In genomic region chr12:71001456-71001855, GRCm38 (mm10) we compare ENCODE assay signal across 18 mouse cellular contexts. TPM values are rescaled to one million over a fixed set of nuclear protein-coding genes. Genes with fewer than 3 reads are reported as not detected.
DNase-seq lines count a peak whose midpoint lies in the region; ATAC-seq and TF ChIP-seq lines count a peak whose summit lies in the region.
"Had no signal": no experiment of that assay in that cellular context is flagged by ENCODE, and none has a peak within 500 bp of the region (broad histone marks: within the 10 kb centered on the region; RNA-seq: fewer than 3 reads in every experiment).

No protein-coding gene starts in this region.

- no peaks in the 10 kb centered on the region for H3K27me3 ChIP-seq in embryonic facial prominence, embryonic 13.5 days
- no peaks in the 10 kb centered on the region for H3K27me3 ChIP-seq in embryonic facial prominence, embryonic 10.5 days (replicated peaks; ENCODE audit: low read depth, poor library complexity, severe bottlenecking)
- no peaks in the 10 kb centered on the region for H3K27me3 ChIP-seq in kidney, adult 2 months (replicated peaks; ENCODE audit: control insufficient read depth, insufficient read depth, low read length)
- H3K27me3 ChIP-seq: heart, embryonic 13.5 days; limb, embryonic 13.5 days; lung, embryonic 15.5 days; neural tube, embryonic 15.5 days had no signal

- H3K4me1 ChIP-seq in embryonic facial prominence, embryonic 13.5 days = 0 out of 2 replicates have a peak, but pooled peaks cover 6% of the 10 kb centered on the region
- no peaks in the 10 kb centered on the region for H3K4me1 ChIP-seq in embryonic facial prominence, embryonic 10.5 days
- H3K4me1 ChIP-seq in kidney, adult 2 months (ENCODE audit: control insufficient read depth, insufficient read depth, low read length) = peaks cover 28% of the 10 kb centered on the region
- H3K4me1 ChIP-seq: hindbrain, embryonic 10.5 days had no signal

- TF ChIP-seq CTCF in kidney, adult 2 months (conservative IDR thresholded peaks at IDR 0.05; ENCODE audit: insufficient read depth, insufficient read length, low read depth, low read length) = no peak

- no peak overlapping the region for H3K4me2 ChIP-seq in embryonic facial prominence, embryonic 13.5 days
- H3K4me2 ChIP-seq: heart, embryonic 13.5 days; limb, embryonic 13.5 days; lung, embryonic 15.5 days; neural tube, embryonic 15.5 days had no signal

- peak overlapping the region; percentile 5; the same call in 1 of the 2 replicates for H3K27ac ChIP-seq in embryonic facial prominence, embryonic 13.5 days
- H3K27ac ChIP-seq in embryonic facial prominence, embryonic 10.5 days (replicated peaks) = no peak overlapping the region
- H3K27ac ChIP-seq in kidney, adult 2 months (ENCODE audit: insufficient read depth, low read depth, low read length) = peak overlapping the region; percentile 75
- peak overlapping the region; percentile 86; the same call in 1 of the 2 replicates for H3K27ac ChIP-seq in macrophage
- H3K27ac ChIP-seq: heart, embryonic 13.5 days; hindbrain, embryonic 10.5 days; limb, embryonic 13.5 days; lung, embryonic 15.5 days; neural tube, embryonic 15.5 days had no signal

- no peak overlapping the region for H3K4me3 ChIP-seq in embryonic facial prominence, embryonic 13.5 days
- H3K4me3 ChIP-seq in embryonic facial prominence, embryonic 10.5 days = no peak overlapping the region
- no peak overlapping the region for H3K4me3 ChIP-seq in kidney, adult 2 months (ENCODE audit: insufficient read depth, low read depth, low read length)
- no peak overlapping the region for H3K4me3 ChIP-seq in macrophage (ENCODE audit: inconsistent target)
- H3K4me3 ChIP-seq: heart, embryonic 13.5 days; hindbrain, embryonic 10.5 days; limb, embryonic 13.5 days; lung, embryonic 15.5 days; neural tube, embryonic 15.5 days had no signal

- peaks cover 44% of the 10 kb centered on the region for H3K36me3 ChIP-seq in embryonic facial prominence, embryonic 13.5 days
- peaks cover 79% of the 10 kb centered on the region for H3K36me3 ChIP-seq in embryonic facial prominence, embryonic 10.5 days (replicated peaks)
- H3K36me3 ChIP-seq in kidney, adult 2 months (ENCODE audit: control insufficient read depth, insufficient read depth, low read length) = peaks cover 12% of the 10 kb centered on the region
- H3K36me3 ChIP-seq in macrophage (ENCODE audit: inconsistent target) = peaks cover 26% of the 10 kb centered on the region

- DNase-seq in embryonic facial prominence, embryonic 10.5 days (ENCODE audit: low spot score) = no peak
- peak; percentile 85 for DNase-seq in kidney, adult 2 months
- DNase-seq in kidney, postnatal 10 days = no peak
- peak; percentile 40 to 79 for DNase-seq in kidney, adult 8-10 months
- DNase-seq in frontal cortex, adult 2 months (ENCODE audit: extremely low spot score in 1 of 2, low spot score in 1 of 2) = no peak
- DNase-seq in cerebellum, adult 11-12 months = no peak
- DNase-seq: adrenal gland, postnatal 14 days; cerebellum, postnatal 14 days; gastrocnemius, postnatal 36 days; right cerebral cortex, postnatal 4 days; thymus, adult 18-20 months had no signal

- 75% methylated on average over 6 of the region's 6 CpGs for WGBS in embryonic facial prominence, embryonic 13.5 days
- 81% methylated on average over 6 of the region's 6 CpGs for WGBS in embryonic facial prominence, embryonic 10.5 days
- 43% methylated on average over 6 of the region's 6 CpGs for WGBS in kidney, adult 2 months
- 82% methylated on average over 6 of the region's 6 CpGs for WGBS in macrophage (ENCODE audit: missing documents)

- ATAC-seq in embryonic facial prominence, embryonic 13.5 days (ENCODE audit: insufficient number of reproducible peaks, insufficient read depth, low FRiP score, low TSS enrichment, low read depth) = no peak

- no peak overlapping the region for H3K9ac ChIP-seq in embryonic facial prominence, embryonic 13.5 days
- H3K9ac ChIP-seq: heart, embryonic 13.5 days; limb, embryonic 13.5 days; lung, embryonic 15.5 days; neural tube, embryonic 15.5 days had no signal

- no peak for TF ChIP-seq POLR2A in kidney, adult 2 months (IDR thresholded peaks at IDR 0.05; ENCODE audit: low read depth, low read length)

- peaks cover 27% of the 10 kb centered on the region for H3K79me2 ChIP-seq in macrophage (ENCODE audit: inconsistent target)

- no peaks in the 10 kb centered on the region for H3K9me3 ChIP-seq in embryonic facial prominence, embryonic 13.5 days
- no peaks in the 10 kb centered on the region for H3K9me3 ChIP-seq in embryonic facial prominence, embryonic 10.5 days
- H3K9me3 ChIP-seq: heart, embryonic 13.5 days; hindbrain, embryonic 10.5 days; limb, embryonic 13.5 days; lung, embryonic 15.5 days; neural tube, embryonic 15.5 days had no signal

RNA-seq across cellular contexts. Expression of gene Arid4a, which starts 14.3 kb away (rescaled TPM):
- 41.8 and 44.3 TPM in 2 replicates for polyA plus RNA-seq in embryonic facial prominence, embryonic 13.5 days (2015; fragmentation: Nextera tagmentation; extraction: Ambion mirVana)
- polyA plus RNA-seq in embryonic facial prominence, embryonic 10.5 days (2016; fragmentation: Nextera tagmentation; extraction: Ambion mirVana) = 26.6 and 26.9 TPM in 2 replicates
- polyA plus RNA-seq in kidney, adult 2 months (2012; rRNA removed) = 3.0 and 3.6 TPM in 2 replicates
- 100 to 1,000 TPM in 25 of 26 experiments, 10 to 100 TPM in 1; 89.8 to 317 (median 227) TPM for total RNA-seq in macrophage (2018; cell fraction: chromatin; rRNA removed)
- total RNA-seq in macrophage (2018; cell fraction: cytosol; rRNA removed) = 10 to 100 TPM; 11.7 to 39.1 (median 31.2) TPM
- total RNA-seq in macrophage (2018; cell fraction: nucleus; rRNA removed) = 100 to 1,000 TPM in 7 of 26 experiments, 10 to 100 TPM in 19; 46.9 to 144 (median 92.7) TPM
- polyA plus RNA-seq in macrophage (2018) = 17.8 to 50.5 TPM (median 26.8 TPM) in 3 replicates
- 22.2 and 23.2 TPM in 2 replicates for polyA plus RNA-seq in frontal cortex, adult 2 months (2012; rRNA removed)

RNA-seq across cellular contexts. Expression of gene Psma3, which starts 27.0 kb away (rescaled TPM):
- polyA plus RNA-seq in embryonic facial prominence, embryonic 13.5 days (2015; fragmentation: Nextera tagmentation; extraction: Ambion mirVana) = 638 and 649 TPM in 2 replicates
- polyA plus RNA-seq in embryonic facial prominence, embryonic 10.5 days (2016; fragmentation: Nextera tagmentation; extraction: Ambion mirVana) = 682 and 687 TPM in 2 replicates
- 21.1 and 44.9 TPM in 2 replicates for polyA plus RNA-seq in kidney, adult 2 months (2012; rRNA removed)
- 100 to 1,000 TPM; 126 to 282 (median 203) TPM for total RNA-seq in macrophage (2018; cell fraction: chromatin; rRNA removed)
- total RNA-seq in macrophage (2018; cell fraction: cytosol; rRNA removed) = 100 to 1,000 TPM; 131 to 253 (median 177) TPM
- 100 to 1,000 TPM; 100 to 256 (median 165) TPM for total RNA-seq in macrophage (2018; cell fraction: nucleus; rRNA removed)
- 163 to 269 TPM (median 248 TPM) in 3 replicates for polyA plus RNA-seq in macrophage (2018)
- 178 and 196 TPM in 2 replicates for polyA plus RNA-seq in frontal cortex, adult 2 months (2012; rRNA removed)

Comparison
In these comparisons a context has a peak if more than half of its experiments do, and no peak if none do; other contexts are left out.
1. DNase-seq: peak in kidney, adult 2 months (single experiment) and kidney, adult 8-10 months (2 of 2); none in embryonic facial prominence, embryonic 10.5 days (single experiment), kidney, postnatal 10 days (single experiment), frontal cortex, adult 2 months (0 of 2) and cerebellum, adult 11-12 months (single experiment).